Mouse (Mus musculus) 3134 (cell line): Measurements from ENCODE around the gene Gatad2a.
A peak's percentile ranks its signal among the peaks of the same experiment; 100 is the strongest.
"Not testable (repeated sequence)": the region's sequence is repeated elsewhere in the genome, so short reads cannot be mapped to it uniquely, and the experiment has no call there.

Experiments
- DNase-seq: peaks from one replicate; pipeline ENCODE4 v3.0.0-alpha.2; 2011; ENCODE audit warnings: low spot score; ENCODE audit not compliant: insufficient read length; ENCODE audit errors: extremely low read depth

Gatad2a gene

DNA sequence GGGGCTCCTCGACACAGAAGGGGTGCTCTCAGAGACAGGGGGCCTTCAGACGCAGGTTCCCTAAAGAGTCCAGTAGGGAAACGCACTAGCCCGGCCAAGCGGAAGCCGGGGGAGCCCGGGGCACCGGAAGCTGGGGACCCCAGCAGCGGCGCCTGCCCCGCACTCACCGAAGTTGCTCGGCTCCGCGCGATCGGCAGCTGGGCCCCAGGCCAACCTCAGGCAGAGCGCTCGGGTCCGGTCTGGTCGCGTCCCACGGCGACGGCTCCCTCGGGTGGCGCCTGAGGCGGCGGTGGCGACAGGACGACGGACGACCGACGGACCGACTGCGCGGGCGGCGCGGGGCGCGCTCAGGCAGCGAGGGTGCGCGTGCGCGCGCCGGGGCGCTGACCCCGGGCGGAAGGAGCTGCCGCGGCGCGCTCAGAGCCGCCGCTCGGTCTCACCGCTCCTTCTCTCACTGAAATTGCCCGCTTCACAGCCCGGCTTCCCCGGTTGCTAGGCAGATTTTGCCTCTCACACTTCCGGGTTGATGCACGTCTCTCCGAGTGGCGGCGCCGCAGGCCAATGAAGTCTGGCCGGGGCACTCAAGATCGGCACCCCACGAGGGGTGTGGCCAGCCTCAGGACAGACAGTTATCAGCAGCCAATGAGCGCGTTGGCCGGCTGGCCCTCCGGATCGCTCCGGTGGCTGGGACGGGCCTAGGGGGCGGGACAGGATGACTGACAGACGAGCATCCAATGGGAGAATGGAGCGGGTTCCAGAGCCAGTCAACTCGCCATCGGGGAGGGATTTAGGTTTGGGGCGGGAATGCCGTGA, at the start of gene Gatad2a:
TSS of gene Gatad2a (minus strand) at position 609 of the 813 bp plus-strand sequence.
- DNase-seq = peak; percentile 100

- no peak for DNase-seq
Measured at GRCm38 (mm10) chr8:70043996-70044395, 47.8 kb upstream of the Gatad2a start.

- peak; percentile 93 for DNase-seq
Measured at GRCm38 (mm10) chr8:70042583-70043455, 46.6 kb upstream of the Gatad2a start, which contains the start of the genes Mau2 and Sugp1. Gene Mau2 (minus strand): TSS chr8:70042734. Gene Sugp1 (plus strand): TSS chr8:70042813.

- DNase-seq = no peak
Measured at GRCm38 (mm10) chr8:70041885-70042546, 45.8 kb upstream of the Gatad2a start.

GRCm38 (mm10) chr8:70037994-70038393, 41.8 kb upstream of the Gatad2a start:
- DNase-seq = no peak

- DNase-seq = no peak
Measured at GRCm38 (mm10) chr8:70030255-70030654, 34.1 kb upstream of the Gatad2a start.

DNA sequence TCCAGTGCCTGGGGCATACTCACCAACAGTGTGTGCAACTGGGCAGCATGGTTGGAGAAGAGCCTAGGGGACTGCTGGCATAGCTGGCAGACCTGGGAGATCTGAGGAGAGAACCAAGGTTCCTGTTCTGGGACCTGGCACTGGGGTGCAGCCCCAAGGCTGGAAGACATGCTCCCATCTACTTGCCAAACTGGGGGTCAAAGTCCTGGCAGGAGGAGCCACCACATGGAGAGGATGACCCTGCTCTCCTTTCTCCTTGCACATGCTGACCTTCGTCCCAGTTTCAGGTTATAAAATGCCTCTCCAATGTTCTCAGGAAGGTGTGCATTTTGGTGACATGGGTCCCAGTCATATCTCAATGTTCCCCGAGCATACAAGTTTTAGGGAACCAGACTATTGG, 30.0 kb upstream of the Gatad2a start:
- DNase-seq = no peak

DNA sequence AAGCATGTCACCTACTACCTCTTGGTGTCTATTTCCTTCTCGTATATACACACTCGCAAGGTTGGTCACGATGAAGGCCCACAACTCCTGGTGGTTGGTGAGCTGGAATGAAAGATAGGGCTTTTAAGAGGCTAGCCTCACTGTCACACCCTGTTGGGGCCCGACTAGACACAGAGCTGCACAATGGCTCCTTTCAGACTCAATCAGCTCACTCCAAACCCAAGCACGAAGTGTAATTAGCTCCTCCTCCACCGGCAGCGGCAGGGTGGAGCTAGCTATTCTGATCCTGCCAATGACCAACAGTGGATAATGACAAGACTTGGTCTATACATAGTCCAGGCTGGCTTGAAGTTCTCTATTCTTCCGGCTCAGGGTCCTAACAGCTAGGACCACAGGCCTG, 27.4 kb upstream of the Gatad2a start:
- DNase-seq = no peak

- no peak for DNase-seq
Measured at GRCm38 (mm10) chr8:70015017-70015416, 18.8 kb upstream of the Gatad2a start.

DNA sequence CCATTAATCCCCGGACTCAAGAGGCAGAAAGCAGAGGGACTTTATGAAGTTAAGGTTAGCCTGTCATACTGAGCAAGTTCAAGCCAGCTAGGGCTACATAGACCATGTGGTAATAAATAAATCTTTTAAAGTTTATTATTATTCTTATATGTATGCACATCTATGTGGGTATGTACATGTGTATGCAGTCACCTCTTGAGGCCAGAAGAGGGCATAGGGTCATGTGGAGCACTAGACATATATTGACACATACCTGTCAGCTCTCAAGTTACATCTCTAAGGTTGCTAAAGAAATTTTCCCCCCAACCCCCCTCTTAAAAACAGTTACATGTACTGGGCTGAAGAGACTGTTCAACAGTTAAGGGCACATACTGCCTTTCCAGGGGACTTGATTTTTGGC, 16.6 kb upstream of the Gatad2a start:
- DNase-seq = no peak

- DNase-seq = peak; percentile 34
Measured at GRCm38 (mm10) chr8:70012350-70012749, 16.2 kb upstream of the Gatad2a start.

DNA sequence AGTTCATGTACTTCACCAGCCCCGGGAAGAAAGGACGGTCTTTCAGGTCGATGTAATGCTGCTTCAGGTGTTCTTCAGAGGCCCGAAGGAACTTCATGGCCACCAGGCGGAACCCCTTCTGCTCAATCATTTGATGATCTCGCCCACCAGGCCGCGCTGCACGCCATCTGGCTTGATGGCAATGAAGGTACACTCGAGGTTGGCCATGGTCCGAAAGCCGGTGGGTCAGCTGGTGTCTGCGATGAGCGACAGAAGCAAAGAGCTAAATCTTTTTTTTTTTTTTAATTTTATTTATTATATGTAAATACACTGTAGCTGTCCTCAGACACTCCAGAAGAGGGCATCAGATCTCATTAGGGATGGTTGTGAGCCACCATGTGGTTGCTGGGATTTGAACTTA, 14.6 kb upstream of the Gatad2a start:
- DNase-seq = not testable (repeated sequence)

DNA sequence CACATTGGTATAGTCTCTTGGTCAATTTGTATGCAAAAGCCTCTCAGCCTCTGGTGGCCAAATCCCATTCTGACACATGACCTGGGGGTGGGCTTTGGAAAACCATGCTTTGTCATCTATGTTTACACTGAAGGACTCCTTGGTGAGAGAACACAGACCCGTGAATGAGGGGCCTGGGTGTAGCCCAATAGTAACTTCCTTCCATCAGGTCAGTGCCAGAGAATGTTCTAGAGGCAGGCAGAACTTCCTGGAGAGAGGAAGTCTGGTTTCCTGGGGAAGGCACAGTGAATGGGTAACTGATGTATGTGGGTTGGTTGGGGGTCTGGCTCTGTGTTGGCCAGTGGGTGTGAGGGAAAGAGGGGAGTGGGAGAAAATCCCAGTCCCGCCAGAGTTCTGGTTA, 9.0 kb upstream of the Gatad2a start:
- no peak for DNase-seq

GRCm38 (mm10) chr8:70004345-70004744, 8.2 kb upstream of the Gatad2a start:
- DNase-seq = no peak

- DNase-seq = no peak
Measured at GRCm38 (mm10) chr8:70003204-70003657, 7.0 kb upstream of the Gatad2a start.

DNA sequence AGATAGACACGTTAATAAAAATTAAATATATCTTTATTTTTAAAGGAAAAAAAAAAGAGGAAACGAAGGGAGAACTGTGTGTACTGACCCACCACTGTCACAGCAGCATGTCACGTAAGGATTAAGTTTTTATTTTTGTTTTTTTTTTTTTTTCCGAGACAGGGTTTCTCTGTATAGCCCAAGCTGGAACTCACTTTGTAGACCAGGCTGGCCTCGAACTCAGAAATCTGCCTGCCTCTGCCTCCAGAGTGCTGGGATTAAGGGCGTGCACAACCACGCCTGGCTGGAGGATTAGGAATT, 5.7 kb upstream of the Gatad2a start:
- DNase-seq = not testable (repeated sequence)

DNA sequence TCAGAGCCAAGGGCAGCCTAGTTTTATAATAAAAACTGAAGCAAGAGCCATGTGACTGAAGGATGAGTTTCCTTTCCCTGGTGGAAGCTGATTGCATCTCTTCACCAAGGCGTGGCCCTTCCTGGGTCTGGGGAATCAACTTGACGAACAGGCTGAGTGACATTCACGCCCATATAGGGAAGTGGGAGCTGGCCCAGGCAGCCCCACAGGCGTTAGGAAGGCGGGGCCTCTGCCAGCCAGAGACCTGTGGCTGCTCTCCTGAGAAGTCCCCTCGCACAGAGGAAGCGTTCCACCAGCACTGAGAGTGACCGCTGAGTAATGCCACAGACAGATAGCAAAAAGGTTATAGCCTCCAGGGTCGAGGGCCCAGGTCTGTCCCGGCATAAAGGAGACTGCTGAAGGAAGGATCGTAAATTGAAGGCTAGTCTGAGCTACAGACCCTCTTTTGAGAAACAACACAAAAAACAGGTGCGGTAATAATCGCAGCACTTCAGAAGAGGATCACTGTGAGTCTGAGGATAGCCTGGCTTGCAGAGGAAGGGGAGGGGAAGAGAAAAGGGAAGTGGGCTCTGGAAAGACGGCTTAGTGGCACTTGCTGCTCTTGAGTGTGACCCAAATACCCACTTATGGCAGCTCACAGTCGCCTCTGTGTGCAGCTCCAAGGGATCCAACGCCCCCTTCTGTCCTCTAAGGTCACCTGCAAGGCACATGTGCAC, 5.2 kb upstream of the Gatad2a start:
- peak; percentile 79 for DNase-seq

- no peak for DNase-seq
Measured at GRCm38 (mm10) chr8:70000226-70000625, 4.0 kb upstream of the Gatad2a start.

DNA sequence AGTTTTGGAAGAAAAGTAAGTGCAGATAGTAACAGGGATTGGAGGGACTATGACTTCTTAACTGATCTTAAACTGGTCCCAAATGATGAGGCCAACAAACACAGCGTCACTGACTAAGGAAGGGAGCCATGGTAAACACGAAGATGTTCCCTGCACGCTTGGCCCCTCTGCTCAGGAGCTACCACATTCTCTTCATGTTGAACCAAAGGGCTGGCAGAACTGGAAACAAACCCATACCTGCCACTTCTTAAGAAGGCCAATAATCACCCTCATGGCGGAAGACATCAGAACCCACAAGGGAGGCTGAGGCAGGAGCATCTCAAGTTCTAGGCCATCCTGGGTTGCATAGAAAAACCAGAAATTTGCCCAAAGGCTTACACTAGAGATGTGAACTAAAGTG, 3.1 kb upstream of the Gatad2a start:
- no peak for DNase-seq

DNA sequence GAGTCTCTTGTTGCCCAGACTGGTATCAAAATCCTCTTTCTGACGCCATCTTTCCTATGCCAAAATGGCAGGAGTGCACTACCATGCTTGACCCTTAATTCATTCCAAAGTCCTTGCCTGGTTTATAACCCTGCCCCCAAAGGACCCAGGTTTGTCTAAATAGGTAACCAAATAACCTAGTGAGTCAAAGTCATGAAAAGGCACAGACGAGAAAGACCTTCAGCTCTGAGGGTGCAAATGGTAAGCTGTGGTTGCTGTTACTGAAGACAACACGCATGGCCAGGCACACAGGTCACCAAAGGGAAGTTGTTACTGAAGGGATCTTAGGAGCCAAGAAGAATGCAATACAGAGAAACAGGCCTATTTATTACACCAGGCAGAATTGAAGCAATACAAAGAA, 2.5 kb upstream of the Gatad2a start:
- DNase-seq = no peak
